Mouse (Mus musculus): ENCODE data around the gene Zfp973. TPM values are rescaled to one million over a fixed set of nuclear protein-coding genes. Genes with fewer than 3 reads are reported as not detected.
"Not testable (repeated sequence)": the region's sequence is repeated elsewhere in the genome, so short reads cannot be mapped to it uniquely, and the experiment has no call there.

Gene Zfp973
- polyA plus RNA-seq (2012; rRNA removed) = 0.77 and 1.8 TPM in 2 replicates

DNA sequence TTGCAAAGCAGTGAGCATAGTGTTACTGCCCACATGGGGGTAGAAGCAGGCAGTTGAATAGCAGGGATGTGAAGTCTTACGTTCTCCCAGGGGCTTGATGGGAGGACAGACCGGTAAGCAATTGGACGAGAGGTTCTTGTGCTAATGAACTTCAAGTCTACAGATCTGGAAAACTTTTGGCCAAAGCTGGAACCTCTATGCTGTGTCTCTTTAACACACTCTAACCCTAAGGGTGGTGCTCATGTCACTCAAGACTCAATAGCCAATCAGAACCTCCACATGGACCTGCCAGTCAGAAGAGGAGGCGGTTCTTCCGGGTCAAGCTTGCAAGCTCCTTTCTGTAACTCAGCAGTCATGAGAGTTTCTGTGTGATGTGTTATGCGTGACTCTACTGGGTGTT, at the start of gene Zfp973:
TSS of gene Zfp973 (plus strand) at position 301 of the 400 bp plus-strand sequence.
- no CpG with 5 or more reads among the region's 6 CpGs for WGBS
- not testable (repeated sequence) for DNase-seq (ENCODE audit: low read depth, low spot score)

DNA sequence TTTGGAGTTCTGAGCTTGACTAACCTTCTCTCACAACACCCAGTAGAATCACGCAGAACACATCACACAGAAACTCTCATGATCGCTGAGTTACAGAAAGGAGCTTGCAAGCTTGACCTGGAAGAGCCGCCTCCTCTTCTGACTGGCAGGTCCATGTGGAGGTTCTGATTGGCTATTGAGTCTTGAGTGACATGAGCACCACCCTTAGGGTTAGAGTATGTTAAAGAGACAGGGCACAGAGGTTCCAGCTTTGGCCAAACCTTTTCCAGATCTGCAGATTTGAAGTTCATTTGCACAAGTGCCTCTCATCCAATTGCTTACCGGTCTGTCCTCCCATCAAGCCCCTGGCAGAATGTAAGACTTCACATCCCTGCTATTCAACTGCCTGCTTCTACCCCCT, 34.1 kb upstream of the Zfp973 start, which contains the start of gene Gm14308:
TSS of gene Gm14308 (minus strand) at position 101 of the 400 bp plus-strand sequence.
- WGBS = no CpG with 5 or more reads among the region's 4 CpGs
- DNase-seq (ENCODE audit: low read depth, low spot score) = not testable (repeated sequence)

DNA sequence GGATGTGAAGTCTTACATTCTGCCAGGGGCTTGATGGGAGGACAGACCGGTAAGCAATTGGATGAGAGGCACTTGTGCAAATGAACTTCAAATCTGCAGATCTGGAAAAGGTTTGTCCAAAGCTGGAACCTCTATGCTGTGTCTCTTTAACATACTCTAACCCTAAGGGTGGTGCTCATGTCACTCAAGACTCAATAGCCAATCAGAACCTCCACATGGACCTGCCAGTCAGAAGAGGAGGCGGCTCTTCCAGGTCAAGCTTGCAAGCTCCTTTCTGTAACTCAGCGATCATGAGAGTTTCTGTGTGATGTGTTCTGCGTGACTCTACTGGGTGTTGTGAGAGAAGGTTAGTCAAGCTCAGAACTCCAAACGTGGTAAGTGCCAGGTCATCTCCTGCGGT, 37.7 kb downstream of the Zfp973 start, which contains the start of gene Gm14305:
TSS of gene Gm14305 (plus strand) at position 278 of the 400 bp plus-strand sequence.
- DNase-seq (ENCODE audit: low read depth, low spot score) = not testable (repeated sequence)
- WGBS = 0% methylated on average over 4 of the region's 6 CpGs

Other genes with a start within 250 kb of the Zfp973 start
- 0.51 TPM in 1 of 2 replicates, not detected in the other for gene Gm14435, start 246.9 kb upstream of the Zfp973 start, polyA plus RNA-seq (2012; rRNA removed)
- 0.78 and 1.1 TPM in 2 replicates for gene Gm14434, start 183.7 kb upstream of the Zfp973 start, polyA plus RNA-seq (2012; rRNA removed)
- gene Zfp967, start 149.5 kb upstream of the Zfp973 start, polyA plus RNA-seq (2012; rRNA removed) = not detected in 2 replicates
- gene Gm14308, start 34.2 kb upstream of the Zfp973 start, polyA plus RNA-seq (2012; rRNA removed) = 2.6 and 2.7 TPM in 2 replicates
- gene Gm14305, start 37.8 kb downstream of the Zfp973 start, polyA plus RNA-seq (2012; rRNA removed) = 1.5 and 1.7 TPM in 2 replicates
- gene Gm14295, start 128.1 kb downstream of the Zfp973 start, polyA plus RNA-seq (2012; rRNA removed) = 0.97 and 1.9 TPM in 2 replicates
- not detected in 2 replicates for gene Gm14408, start 160.6 kb downstream of the Zfp973 start, polyA plus RNA-seq (2012; rRNA removed)